Mouse (Mus musculus) bone marrow, adult 2 months (tissue): ENCODE measurements at regions not wholly inside any gene's neighbourhood (a gene's known extent, or its start where the extent isn't known, plus 50 kb on each side); places are given as distances from the start of the nearest gene placed in this dataset.

Experiments
- CTCF ChIP-seq: fragments of 200-500 bp; IDR thresholded peaks from 2 replicates; pipeline ENCODE4 v1.5.1; 2011; ENCODE audit warnings: low read length, control low read depth; ENCODE audit not compliant: control insufficient read depth, insufficient read depth
- POLR2A ChIP-seq: fragments of 200-500 bp; IDR thresholded peaks from 2 replicates; pipeline ENCODE4 v1.6.1; 2011; ENCODE audit warnings: low read depth, mild to moderate bottlenecking, control low read depth, low read length, borderline replicate concordance; ENCODE audit not compliant: control insufficient read depth

DNA sequence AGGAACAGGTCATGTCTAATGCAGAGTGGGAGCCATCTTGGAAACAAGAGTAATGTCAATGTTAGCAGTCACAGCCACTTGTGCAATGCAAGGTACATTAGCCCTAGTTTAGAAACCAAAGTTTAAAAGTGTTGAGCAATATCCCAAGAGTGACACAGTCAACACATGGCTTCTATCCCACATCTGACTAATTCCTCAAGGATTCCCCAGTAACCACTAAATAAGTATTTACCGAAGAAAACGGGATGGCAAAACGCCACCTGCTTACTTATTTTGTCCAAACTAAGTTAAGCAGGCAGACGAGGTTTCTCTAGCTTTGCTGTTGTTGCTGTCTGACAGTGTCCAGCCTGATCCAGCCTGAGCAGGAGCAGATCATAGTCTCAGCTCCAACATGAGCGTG lies 67.1 kb upstream of the Id4 start:
- TF ChIP-seq CTCF (no peak), POLR2A (no peak)
